Mouse (Mus musculus) MEL (cell line): ENCODE data around the gene Gm6176. TPM values are rescaled to one million over a fixed set of nuclear protein-coding genes. Genes with fewer than 3 reads are reported as not detected.
"Not testable (repeated sequence)": the region's sequence is repeated elsewhere in the genome, so short reads cannot be mapped to it uniquely, and the experiment has no call there.

ENCODE experiments used
- DNase-seq: peaks from one replicate; pipeline ENCODE4 v3.0.0; 2011; ENCODE audit warnings: low read depth, low spot score
- H3K27ac ChIP-seq: 2 replicates; pipeline ENCODE4 v1.5.1; 2012; ENCODE audit warnings: low read depth, mild to moderate bottlenecking, control low read depth, low read length, moderate library complexity; ENCODE audit not compliant: control insufficient read depth
- H3K27me3 ChIP-seq, 2 experiments: fragments of 150-350 bp in 1 of 2; sonication (generic) in 1 of 2; 2 replicates each; pipeline ENCODE4 v1.6.1; 2012; ENCODE audit warnings: low read length in 2 of 2, mild to moderate bottlenecking in 2 of 2, improper control_type of control experiment in 1 of 2, moderate library complexity in 1 of 2; ENCODE audit not compliant: insufficient read depth in 2 of 2, control insufficient read depth in 1 of 2
- H3K36me3 ChIP-seq, 2 experiments: 2 replicates each; pipeline ENCODE4 v1.6.1; 2012 to 2014; ENCODE audit warnings: low read length in 2 of 2, improper control_type of control experiment in 1 of 2, inconsistent platforms in 1 of 2, mild to moderate bottlenecking in 1 of 2; ENCODE audit not compliant: insufficient read depth in 2 of 2, control insufficient read depth in 1 of 2
- H3K4me1 ChIP-seq, 2 experiments: fragments of 150-350 bp in 1 of 2; sonication (generic) in 1 of 2; 2 replicates each; pipeline ENCODE4 v1.6.1; 2012; ENCODE audit warnings: low read length in 2 of 2, improper control_type of control experiment in 1 of 2, mild to moderate bottlenecking in 1 of 2; ENCODE audit not compliant: insufficient read depth in 2 of 2, control insufficient read depth in 1 of 2
- H3K4me3 ChIP-seq, 2 experiments: fragments of 150-350 bp in 1 of 2; sonication (generic) in 1 of 2; 2 replicates each; pipeline ENCODE4 v1.5.1; 2012; ENCODE audit warnings: low read depth in 2 of 2, low read length in 2 of 2, mild to moderate bottlenecking in 2 of 2, moderate library complexity in 2 of 2, control low read depth in 1 of 2, improper control_type of control experiment in 1 of 2; ENCODE audit not compliant: control insufficient read depth in 1 of 2, insufficient read depth in 1 of 2
- H3K79me2 ChIP-seq: 2 replicates; pipeline ENCODE4 v1.6.1; 2012; ENCODE audit warnings: mild to moderate bottlenecking, low read length, moderate library complexity; ENCODE audit not compliant: control insufficient read depth, poor library complexity, insufficient read depth
- H3K9ac ChIP-seq: 2 replicates; pipeline ENCODE4 v1.6.1; 2012; ENCODE audit warnings: low read depth, mild to moderate bottlenecking, control low read depth, low read length, moderate library complexity; ENCODE audit not compliant: control insufficient read depth, poor library complexity, severe bottlenecking
- H3K9me3 ChIP-seq: fragments of 150-350 bp; sonication (generic); replicated peaks from 2 replicates; pipeline ENCODE4 v1.6.1; 2012; ENCODE audit warnings: mild to moderate bottlenecking, low read length, improper control_type of control experiment, moderate library complexity; ENCODE audit not compliant: insufficient read depth
- polyA plus RNA-seq, 2 experiments: library from polyadenylated mRNA; stranded (reverse) in 1 of 2; unstranded in 1 of 2; fragments of >175 nt in 1 of 2; fragments of >200 nt in 1 of 2; gene quantifications; 2 replicates each; pipeline versions ENCODE4 v1.2.1 to v1.2.4; 2012; ENCODE audit warnings: low replicate concordance in 2 of 2, low read depth in 1 of 2; ENCODE audit not compliant: insufficient read length in 2 of 2, insufficient read depth in 1 of 2, missing spikeins in 1 of 2
- total RNA-seq: library from RNA; depleted of rRNA; stranded (reverse); fragments of 300-350 nt; gene quantifications from 2 replicates; pipeline ENCODE4 v1.2.3, GENCODE M21; 2012; rRNA removed

The Gm6176 gene
- total RNA-seq: not detected in 2 replicates
- polyA plus RNA-seq: not detected

DNA sequence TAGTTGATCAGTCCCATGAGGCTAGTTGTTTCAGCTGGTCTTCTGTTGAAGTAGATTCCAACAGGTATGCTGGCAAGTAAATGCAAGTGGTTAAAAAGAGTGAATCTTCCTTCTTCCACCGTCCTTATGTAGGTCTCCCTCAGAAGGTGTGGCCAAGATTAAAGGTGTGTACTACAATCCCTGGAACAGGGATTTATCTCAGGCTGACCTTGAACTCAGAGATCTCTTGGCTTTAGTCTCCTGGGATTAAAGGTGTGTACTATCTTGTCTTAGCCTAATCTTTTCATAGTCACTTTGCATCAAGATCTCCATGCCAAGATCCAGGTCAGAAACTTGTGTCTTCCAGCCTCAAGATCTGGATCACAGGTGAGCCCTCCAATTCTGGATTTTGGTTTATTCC lies at the start of gene Gm6176:
TSS of gene Gm6176 (minus strand) at position 101 of the 400 bp plus-strand sequence.
- not testable (repeated sequence) for H3K79me2 ChIP-seq, H3K9me3 ChIP-seq, H3K4me3 ChIP-seq, H3K4me1 ChIP-seq, DNase-seq, H3K27me3 ChIP-seq, H3K9ac ChIP-seq, H3K36me3 ChIP-seq, H3K27ac ChIP-seq

DNA sequence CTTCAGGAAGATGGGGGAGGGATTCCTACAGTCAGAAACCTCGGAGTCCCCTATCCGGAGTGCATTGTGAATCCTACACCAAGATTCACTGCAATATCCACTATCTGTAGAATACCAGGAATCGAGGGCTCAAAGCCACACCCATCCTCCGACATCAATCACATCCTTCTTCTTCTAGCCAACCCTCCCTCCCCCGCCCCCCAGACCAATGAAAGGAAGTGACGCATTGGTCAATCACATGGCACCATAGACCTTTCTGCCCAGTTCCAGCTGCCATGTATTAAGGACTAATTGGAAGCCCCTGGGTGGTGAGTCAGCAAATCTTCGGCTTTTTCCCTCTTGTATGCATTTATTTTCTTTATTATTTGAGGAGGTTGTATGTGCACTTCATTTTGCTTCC lies 12.7 kb upstream of the Gm6176 start, which contains the start of gene Vmn1r139:
TSS of gene Vmn1r139 (plus strand) at position 301 of the 400 bp plus-strand sequence.
- H3K9me3 ChIP-seq, DNase-seq, H3K27ac ChIP-seq, H3K36me3 ChIP-seq, H3K9ac ChIP-seq, H3K27me3 ChIP-seq, H3K79me2 ChIP-seq, H3K4me3 ChIP-seq, H3K4me1 ChIP-seq: not testable (repeated sequence)

DNA sequence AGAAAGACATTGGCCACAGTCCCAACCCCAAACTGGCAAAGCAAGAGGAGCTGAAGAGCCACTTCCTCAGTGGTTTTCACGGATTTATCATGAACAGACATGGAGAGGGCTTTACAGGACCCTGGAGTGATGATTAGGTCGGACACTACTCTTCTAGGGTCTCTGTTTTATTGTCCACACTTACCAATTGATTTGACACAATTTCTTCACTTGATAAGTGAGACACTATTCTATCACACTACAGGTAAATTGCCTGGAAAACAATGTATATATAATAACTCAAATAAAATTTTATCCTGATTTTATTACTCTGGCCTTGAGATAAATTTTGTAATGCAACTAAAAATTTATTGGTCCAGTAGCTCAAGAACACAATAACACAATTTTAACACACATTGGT lies 27.3 kb downstream of the Gm6176 start, which contains the start of gene Vmn1r138:
TSS of gene Vmn1r138 (minus strand) at position 101 of the 400 bp plus-strand sequence.
- H3K4me1 ChIP-seq, H3K79me2 ChIP-seq, DNase-seq, H3K9ac ChIP-seq, H3K27ac ChIP-seq, H3K4me3 ChIP-seq, H3K27me3 ChIP-seq, H3K9me3 ChIP-seq, H3K36me3 ChIP-seq: not testable (repeated sequence)

Other genes with a start within 250 kb of the Gm6176 start
- gene Vmn1r135, start 224.0 kb downstream of the Gm6176 start, total RNA-seq: not detected in 2 replicates
- gene Vmn1r135, start 224.0 kb downstream of the Gm6176 start, polyA plus RNA-seq: not detected
- gene Gm5725, start 212.0 kb downstream of the Gm6176 start, total RNA-seq: not detected in 2 replicates
- not detected for gene Gm5725, start 212.0 kb downstream of the Gm6176 start, polyA plus RNA-seq
- not detected in 2 replicates for gene Gm5891, start 135.0 kb downstream of the Gm6176 start, total RNA-seq
- gene Gm5891, start 135.0 kb downstream of the Gm6176 start, polyA plus RNA-seq: not detected
- gene Vmn1r137, start 61.7 kb downstream of the Gm6176 start, total RNA-seq: not detected in 2 replicates
- gene Vmn1r137, start 61.7 kb downstream of the Gm6176 start, polyA plus RNA-seq: not detected
- gene Vmn1r138, start 27.4 kb downstream of the Gm6176 start, total RNA-seq: not detected in 2 replicates
- gene Vmn1r138, start 27.4 kb downstream of the Gm6176 start, polyA plus RNA-seq: not detected
- not detected in 2 replicates for gene Vmn1r139, start 12.8 kb upstream of the Gm6176 start, total RNA-seq
- not detected for gene Vmn1r139, start 12.8 kb upstream of the Gm6176 start, polyA plus RNA-seq
- gene Gm16451, start 61.9 kb upstream of the Gm6176 start, total RNA-seq: not detected in 2 replicates
- not detected for gene Gm16451, start 61.9 kb upstream of the Gm6176 start, polyA plus RNA-seq
- gene Gm10666, start 78.4 kb upstream of the Gm6176 start, total RNA-seq: not detected in 2 replicates
- not detected for gene Gm10666, start 78.4 kb upstream of the Gm6176 start, polyA plus RNA-seq
- not detected in 2 replicates for gene Vmn1r142, start 107.7 kb upstream of the Gm6176 start, total RNA-seq
- gene Vmn1r142, start 107.7 kb upstream of the Gm6176 start, polyA plus RNA-seq: not detected
- gene Vmn1r143, start 133.1 kb upstream of the Gm6176 start, total RNA-seq: not detected in 2 replicates
- not detected for gene Vmn1r143, start 133.1 kb upstream of the Gm6176 start, polyA plus RNA-seq
- gene Gm8653, start 145.0 kb upstream of the Gm6176 start, total RNA-seq: not detected in 2 replicates
- not detected for gene Gm8653, start 145.0 kb upstream of the Gm6176 start, polyA plus RNA-seq
- gene Gm8453, start 173.2 kb upstream of the Gm6176 start, total RNA-seq: not detected in 2 replicates
- gene Gm8453, start 173.2 kb upstream of the Gm6176 start, polyA plus RNA-seq: not detected